Mouse (Mus musculus): Measurements from ENCODE around the gene Batf.

Gene Batf

DNA sequence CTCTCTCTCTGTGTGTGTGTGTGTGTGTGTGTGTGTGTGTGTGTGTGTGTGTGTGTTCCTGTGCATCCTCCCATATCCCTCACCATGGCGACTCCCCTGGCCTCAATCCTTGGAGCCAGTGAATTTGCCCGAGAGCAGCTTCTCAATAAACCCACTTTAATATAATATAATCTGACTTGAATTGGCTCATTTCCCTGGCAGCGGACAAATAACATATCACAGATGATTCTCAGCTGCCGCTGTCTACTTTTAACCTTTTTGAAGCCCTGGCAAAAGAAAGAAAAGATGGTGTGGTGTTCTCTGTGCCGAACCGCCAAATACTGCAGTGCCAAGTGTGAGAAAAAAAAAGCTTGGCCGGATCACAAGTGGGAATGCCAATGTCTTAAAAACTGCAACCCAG, 41.7 kb downstream of the Batf start:
- DNase-seq = no peak

DNA sequence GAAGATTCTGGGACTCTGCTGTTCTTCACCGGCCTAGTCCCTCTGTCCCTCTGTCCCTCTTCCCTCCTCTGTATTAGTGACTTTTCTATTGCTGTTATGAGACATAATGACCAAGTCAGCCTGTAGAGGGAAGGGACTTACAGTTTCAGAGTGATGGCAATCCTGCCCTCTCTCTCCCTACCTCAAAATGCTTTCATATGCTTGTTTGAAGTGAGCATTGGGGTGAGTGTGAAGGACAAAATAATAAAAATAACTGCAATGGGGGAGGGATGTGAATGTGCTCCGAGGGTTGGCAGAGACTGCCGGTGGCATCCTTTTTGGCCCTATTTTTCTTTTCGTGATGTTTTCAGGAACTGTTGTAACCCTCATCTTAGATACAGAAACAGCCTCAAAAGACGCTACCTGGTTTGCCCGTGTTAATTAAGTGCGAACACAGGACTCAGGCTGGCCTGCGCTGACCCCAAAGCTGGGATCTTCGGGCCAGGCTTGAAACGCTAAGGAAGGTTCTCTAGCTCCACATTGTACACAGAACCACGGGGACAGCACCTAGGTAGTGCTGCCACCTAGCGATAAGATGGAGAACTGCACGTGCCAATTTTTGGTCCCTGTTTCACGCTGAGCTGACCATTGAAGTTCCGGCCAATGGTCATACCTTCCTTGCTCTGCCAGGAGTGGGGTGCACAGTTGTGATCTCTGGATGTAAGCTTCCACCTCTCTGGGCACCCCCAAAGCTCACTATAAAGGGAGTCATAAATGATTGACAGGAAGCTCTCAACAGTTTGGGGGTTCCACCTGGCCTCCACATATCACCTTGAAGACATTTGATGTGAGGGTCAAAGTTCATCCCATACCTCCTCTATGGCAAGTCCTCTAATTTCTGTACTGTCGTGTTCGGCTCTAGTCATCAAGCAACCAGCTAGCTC, 42.8 kb downstream of the Batf start:
- DNase-seq = peak; percentile 16

DNA sequence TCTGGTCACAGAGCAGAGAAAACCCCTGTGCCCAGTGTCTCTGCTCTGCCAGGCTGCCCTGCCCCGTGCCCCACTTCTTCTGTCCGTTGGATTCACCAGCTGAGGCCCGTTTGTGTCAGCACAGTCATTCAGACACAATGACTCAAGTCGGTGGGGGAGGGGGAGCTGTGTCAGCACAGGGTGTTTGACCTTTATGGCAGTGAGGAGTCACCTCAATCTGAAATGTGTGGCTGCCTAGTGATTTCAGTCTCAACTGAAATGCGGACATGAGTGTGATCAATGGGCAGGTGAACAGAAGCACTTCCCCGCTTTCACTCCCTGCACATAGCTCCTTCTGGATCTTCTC, 43.4 kb downstream of the Batf start:
- no peak for DNase-seq

DNA sequence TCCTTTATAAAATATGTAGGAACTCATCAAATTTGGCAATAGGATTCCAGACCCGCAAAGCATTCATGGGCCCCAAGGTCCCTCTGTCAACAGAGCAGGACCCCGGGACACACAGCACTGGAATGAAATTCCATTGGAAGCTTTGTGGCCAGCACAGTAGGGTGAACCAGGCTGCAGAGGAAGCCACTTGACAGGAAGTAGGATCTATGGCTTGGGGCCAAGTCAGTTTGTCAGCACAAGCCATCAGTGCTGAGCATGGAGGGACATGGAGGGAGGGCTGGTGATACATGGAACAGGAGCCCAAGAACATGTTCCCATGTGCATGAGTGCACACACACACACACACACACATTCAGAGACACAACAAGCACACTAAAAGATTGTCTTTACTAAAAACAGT, 49.7 kb downstream of the Batf start:
- no peak for DNase-seq

DNA sequence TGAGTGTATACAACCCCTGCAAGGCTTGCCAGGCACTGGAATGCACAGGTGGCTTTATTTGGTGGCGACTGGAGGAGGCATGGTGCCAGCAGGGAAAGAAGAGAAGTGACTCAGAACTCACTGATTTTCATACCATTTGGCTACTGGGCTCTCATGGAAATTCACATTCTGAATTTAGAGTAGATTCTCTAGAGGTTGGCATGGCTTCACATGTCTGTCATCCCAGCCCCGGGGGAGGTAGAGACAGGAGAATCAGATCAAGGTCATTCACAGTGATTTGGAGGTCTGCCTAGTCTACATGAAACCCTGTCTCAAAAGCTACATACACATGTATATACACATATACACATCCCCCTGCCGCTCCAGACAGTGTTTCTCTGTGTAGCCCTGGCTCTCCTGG, 50.5 kb downstream of the Batf start:
- DNase-seq = no peak

DNA sequence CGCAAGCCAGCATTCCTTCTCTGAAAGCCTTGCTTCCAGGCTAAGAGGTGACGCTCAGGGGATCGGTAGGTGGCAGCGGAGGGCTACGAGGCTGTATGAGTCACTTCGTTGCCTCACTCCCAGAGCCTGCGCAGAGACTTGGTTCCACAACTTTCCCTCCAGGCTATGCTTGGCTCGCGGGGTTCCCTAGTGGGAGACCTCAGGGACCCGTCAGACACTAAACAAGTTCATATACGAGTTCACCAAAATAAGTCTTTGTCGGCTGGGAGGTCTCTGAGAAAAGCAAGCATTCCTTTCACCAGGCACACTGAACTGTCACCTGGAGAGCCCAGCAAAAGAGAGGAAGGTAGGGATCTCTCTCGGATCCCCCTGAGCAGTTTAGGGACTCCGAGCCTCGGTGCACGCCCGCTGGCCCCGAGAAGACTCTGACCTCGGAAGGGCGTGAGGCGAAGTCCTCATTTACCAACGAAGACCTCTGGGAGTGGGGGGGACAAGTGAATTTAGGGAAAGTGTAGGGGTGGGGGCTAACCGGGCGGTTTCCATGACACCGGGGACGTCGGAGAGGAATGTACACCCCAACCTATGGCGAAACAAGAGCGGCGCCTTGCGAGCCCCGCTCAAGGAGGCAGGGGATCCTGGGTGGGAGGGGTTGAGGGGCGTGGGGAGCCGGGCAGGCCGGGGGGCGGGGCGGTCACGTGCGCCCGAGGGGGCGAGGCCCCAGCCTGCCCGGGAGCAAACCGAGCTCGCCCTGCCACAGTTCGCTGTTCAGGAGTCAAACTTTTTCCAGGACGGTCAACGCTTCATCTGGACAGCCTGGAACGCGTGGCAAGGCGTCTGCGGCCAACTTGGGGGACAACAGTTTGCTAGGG, 59.6 kb downstream of the Batf start, which contains the start of gene Flvcr2:
Flvcr2 (plus strand) TSS at position 713 of the 869 bp plus-strand sequence.
- peak; percentile 33 for DNase-seq

DNA sequence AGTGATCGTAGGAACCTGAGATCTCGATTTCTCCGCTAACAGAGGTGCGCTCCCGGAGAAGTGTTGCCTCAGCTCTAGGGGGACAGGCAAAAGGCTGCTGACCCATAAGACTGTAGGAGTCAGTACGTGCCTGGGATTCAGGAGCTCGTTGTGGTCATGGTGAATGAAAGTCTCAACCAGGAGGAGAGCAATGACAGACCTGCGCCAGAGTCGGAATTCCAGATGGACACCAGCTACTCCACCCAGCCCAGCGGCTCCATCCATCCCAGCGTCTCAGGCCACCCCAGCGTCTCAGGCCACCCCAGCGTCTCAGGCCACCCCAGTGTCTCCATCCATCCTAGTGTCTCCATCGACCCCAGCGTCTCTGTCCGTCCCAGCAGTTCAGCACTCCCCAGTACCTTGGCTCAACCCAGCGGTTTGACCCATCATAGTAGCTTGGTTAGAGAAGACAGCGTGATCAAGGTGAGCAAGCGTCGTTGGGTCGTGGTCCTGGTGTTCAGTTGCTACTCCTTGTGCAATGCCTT, 60.3 kb downstream of the Batf start:
- DNase-seq = no peak

DNA sequence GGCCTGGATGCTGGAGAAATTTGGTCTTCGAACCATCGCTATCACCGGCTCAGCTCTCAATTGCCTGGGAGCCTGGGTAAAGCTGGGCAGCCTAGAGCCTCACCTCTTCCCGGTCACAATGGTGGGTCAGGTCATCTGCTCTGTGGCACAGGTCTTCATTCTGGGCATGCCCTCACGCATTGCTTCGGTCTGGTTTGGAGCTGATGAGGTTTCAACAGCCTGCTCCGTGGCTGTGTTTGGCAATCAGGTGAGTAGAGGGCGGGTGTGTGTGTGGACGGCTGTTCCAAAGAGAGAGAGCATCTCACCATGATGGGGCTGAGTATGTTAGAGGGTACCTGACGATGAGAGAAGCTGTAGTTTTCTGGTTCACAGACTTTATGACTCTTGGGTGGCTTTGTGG, 60.9 kb downstream of the Batf start:
- no peak for DNase-seq

DNA sequence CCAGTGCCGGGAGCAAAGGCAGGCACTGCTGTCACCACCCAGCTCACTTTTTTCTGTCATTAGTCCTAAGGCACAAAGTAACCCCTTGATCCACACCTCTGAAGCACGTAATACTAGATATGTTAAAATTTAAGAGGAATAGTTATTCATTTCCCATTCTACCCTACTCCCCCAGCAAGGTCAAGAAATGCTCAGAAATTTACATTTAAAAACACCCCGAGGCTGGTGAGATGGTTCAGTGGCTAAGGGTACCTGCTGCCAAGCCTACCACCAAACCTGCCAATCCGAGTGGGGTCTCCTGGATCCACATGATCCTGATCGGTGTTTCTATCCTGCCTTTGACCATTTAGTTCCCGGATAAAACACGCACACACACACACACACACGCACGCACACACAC, 63.4 kb downstream of the Batf start:
- DNase-seq = no peak

DNA sequence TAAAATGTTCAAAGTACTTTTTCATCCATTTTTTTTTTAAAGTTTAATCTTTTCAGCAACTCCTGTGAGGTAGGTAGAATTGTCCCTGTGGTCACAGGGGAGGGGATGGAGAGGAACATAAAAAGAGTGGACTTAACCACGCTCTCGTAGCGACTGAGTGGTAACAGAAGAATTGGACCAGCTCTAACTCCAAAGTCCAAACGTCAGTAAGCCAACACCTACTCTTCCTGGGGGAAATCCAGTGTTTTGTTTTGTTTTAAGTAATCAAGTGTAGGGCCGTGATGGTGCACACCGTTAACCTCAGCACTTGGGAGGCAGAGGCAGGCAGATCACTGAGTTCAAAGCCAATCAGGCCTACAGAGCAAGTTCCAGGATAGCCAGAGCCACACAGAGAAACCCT, 65.6 kb downstream of the Batf start:
- DNase-seq = no peak

DNA sequence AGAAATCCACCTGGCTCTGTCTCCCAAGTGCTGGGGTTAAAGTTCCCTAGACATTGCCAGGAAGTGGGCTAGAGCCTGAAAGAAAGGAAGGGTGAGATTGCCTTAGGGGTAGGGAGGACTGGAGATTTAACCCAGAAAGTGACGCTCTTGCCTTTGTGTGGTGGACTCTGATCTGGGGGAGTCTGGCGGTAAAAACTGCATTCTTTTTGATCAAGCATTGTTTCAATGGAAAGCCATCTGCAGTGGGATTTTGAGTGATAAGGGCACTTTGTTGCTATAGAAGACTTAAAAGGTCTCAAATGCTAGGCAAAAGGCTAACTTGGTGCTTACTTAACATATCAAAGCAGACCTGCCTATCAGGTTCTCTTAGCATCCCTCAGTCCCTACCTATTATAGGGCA, 66.8 kb downstream of the Batf start:
- DNase-seq = no peak

DNA sequence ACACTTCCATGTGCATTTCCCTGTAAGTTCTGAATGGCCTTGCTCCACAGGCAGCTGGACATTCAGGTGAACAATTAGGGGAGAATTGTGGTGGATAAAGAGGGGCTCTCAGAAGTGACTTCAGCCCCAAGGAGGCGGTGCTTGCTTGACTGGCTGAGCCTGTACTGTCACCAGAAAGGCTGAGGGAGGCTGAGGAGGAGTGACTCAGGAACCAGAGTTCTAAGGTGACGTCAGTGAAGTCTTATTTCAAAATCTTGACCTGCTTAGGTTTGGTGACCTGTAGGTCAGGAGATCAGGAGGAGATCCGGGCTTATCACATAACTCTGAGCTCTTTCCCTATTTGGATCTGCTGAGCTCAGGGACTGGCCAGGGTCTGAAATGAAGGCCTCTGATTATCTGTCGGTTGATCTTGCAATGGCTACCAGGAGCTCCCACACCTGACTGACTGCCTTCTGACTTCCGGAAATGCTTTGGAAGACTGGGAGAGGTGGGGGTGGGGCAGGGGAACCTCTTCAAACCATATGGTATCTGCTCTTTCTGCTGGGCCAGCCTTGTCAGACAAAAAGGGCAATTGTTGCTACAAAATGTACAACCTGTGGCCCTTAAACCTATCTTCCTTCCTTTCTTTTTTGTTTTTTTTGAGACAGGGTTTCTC, 68.3 kb downstream of the Batf start:
- no peak for DNase-seq

DNA sequence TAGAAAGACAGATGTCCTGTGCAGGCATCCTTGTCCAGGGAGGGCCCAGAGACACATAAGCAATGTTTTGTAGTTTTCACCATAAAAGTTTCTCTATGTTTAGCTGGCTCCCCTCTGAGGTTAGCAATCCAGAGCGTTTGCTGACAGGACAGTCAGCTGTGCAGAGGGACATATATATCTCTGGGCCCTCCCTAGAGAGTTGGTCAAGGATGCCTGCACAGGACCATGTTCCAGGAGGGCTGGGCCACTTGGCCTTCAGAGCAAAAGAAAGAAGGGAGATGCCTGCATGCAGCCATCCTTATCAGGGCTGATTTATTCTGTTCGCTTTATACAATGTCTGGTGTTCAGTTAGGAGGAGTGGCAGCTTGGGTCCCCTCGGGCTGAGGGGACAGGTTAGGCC, 70.0 kb downstream of the Batf start:
- no peak for DNase-seq

DNA sequence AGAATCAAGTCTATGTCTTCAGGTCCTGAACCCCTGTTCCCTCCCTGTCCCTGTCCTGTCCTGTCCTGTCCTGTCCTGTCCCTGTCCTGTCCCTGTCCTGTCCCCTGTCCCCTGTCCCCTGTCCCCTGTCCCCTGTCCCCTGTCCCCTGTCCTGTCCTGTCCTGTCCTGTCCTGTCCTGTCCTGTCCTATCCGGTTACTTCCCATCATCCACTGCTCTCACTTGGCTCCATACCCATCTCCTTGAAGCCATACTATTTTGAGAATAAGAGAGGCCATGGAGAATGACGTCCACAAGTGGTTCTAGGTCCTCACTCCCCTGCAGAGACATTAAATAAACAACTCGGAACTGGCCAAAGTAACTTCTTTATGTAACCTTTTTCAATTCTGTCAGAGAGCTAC, 70.6 kb downstream of the Batf start:
- DNase-seq = no peak

Data from cerebellum, adult 11-12 months (tissue).